Mouse (Mus musculus): ENCODE measurements around the gene Entpd2.
"Not testable (repeated sequence)": the region's sequence is repeated elsewhere in the genome, so short reads cannot be mapped to it uniquely, and the experiment has no call there.

Entpd2 gene

DNA sequence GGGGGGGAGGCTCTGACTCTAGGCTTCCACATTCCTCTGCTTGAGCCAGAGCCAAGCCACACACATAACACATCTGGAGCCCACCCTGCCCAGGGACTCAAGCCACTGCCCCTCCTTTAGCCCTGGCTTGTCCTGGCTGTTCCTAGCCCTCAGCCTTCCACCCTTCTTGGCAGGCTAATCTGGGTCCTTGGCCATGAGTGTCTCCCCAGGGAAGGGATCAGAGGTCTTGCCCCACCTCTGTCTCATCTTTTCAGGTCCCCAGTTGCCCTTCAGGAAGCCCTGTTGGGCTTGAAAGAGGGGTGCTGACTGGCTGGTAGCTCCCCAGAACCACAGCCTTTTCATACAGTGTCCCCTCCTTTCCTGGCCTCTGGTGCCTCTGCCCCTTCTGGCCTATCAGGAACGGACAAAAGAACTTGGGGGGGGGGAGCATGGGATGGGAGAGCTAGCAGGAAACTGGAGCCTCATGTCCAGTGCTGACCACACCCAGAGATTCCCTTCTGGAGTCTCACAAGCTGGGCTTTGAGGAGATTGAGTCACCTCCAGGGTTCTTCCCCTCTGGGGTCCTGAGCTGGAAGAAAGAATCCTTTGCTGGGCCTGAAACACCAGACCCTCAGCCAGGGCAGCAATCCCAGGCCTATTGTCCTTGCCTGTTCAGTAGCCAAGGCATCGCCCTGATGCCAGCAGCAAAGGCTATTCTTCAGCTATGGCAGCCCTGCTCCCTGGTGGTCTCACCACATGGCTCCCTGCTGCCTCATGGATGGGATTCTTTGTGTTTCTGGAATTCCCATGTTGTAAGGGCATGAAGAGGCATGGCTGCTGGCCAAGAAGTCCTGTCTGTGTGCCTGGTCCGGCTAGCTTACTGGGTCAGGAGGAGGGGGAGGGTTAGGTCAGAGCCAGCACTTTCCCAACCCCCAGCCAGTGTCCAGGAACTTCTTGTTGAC is 1.1 kb upstream of the Entpd2 start:
- peak in 1 of 2 experiments; percentile 37 for DNase-seq (ENCODE audit: low spot score in 2 of 2)

DNA sequence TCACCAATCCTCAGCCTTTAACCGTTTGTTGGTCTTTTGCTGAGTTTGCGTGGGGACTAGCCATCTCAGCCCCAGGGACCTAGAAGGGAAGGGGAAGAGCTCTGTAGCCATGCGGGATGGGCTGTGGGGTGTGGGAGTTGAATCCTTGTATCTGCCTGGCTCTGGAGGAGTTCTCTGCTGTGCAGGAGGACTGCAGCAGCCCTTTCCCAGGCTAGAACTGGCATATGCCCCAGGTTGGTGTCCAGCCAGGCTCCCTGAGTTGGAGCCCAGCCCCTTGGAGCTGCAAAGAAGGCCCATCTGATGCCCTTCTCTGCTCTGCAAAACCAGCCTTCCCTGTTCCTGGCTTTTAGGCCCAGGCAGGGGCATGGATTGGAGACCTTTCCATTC is 916 bp downstream of the Entpd2 start:
- DNase-seq (ENCODE audit: low spot score in 2 of 2): peak in 1 of 2 experiments; percentile 27

DNA sequence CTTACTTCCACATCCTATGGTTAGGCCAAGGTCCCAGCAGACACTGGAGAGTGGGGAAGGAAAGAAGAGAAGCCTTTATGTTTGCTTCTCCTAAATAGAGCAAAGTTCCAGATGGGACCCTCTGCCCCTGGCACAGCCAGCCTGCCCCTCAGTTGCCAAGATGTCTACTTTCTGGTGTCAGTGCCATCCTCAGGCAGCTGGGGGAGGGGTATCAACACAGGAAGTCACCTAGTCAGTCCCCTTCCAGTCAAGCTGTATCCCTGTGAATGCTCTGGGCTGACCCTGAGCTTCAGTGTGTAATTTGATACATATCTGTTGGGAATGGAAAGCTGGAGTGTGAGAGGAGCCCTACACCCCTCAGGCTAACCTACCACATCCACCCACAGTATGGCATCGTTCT is 1.3 kb downstream of the Entpd2 start:
- no peak for DNase-seq (ENCODE audit: low spot score in 2 of 2)

DNA sequence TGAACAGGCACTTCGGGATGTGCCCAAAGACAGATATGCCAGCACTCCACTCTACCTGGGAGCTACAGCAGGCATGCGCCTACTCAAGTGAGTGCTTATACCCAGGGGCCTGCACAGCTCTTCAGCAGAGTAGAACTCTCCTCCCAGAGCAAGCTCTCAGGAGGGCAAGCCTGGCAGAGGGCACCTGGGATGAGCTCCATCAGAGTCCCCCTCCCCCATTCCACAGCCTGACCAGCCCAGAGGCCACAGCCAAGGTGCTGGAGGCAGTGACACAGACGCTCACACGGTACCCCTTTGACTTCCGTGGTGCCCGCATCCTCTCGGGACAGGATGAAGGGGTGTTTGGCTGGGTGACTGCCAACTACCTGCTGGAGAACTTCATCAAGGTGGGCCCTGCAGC is 2.4 kb downstream of the Entpd2 start:
- DNase-seq (ENCODE audit: low spot score in 2 of 2): no peak

DNA sequence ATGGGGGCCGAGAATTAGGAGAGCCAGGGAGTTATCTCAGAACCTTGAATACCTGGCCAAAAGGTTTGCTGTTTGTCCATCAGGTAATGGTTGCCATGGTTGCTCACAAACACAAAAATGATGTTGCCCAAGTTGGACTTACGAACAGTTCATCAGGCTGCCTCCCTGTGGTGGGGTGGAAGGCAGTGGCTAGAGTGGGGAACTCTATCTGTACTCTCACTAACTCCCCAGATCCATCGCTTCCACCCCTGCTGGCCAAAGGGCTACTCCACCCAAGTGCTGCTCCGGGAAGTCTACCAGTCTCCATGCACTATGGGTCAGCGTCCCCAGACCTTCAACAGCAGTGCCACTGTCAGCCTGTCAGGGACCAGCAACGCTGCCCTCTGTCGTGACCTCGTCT is 3.4 kb downstream of the Entpd2 start, which contains the start of gene Npdc1:
Gene Npdc1 (plus strand): TSS at position 301 of the 400 bp plus-strand sequence.
- no peak for DNase-seq (ENCODE audit: low spot score in 2 of 2)

DNA sequence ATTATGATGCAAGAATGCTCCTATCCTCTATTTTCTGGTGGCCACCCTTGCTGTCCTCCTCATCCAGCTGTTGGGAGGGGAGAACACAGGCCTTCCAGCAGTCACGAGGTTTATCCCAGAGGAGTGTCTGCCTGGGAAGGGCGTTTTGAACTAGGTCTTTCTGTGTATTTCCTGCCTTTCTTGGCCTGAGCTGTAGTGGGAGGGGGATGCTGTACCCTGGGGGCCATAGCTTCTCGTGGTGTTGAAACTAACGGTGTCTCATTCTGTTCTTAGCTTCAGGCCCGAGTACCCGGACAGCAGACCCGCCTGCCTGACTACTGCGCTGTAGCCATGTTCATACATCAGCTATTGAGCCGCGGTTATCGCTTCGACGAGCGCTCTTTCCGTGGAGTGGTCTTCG is 4.6 kb downstream of the Entpd2 start:
- DNase-seq (ENCODE audit: low spot score in 2 of 2): no peak

DNA sequence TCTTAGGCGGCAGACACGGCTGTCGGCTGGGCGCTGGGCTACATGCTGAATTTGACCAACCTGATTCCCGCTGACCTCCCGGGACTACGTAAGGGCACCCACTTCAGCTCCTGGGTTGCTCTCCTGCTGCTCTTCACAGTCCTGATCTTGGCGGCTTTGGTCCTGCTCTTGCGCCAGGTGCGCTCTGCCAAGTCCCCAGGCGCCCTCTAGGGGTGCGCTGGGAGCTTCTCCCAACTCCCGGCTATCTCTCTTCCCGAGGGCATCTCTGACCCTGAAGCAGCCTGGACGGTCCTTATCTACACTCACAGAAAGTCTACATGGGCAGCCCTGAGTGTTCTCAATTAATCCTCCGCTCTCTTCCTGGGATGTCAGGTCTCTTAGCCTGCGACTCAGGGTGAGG is 5.1 kb downstream of the Entpd2 start:
- DNase-seq (ENCODE audit: low spot score in 2 of 2): no peak

DNA sequence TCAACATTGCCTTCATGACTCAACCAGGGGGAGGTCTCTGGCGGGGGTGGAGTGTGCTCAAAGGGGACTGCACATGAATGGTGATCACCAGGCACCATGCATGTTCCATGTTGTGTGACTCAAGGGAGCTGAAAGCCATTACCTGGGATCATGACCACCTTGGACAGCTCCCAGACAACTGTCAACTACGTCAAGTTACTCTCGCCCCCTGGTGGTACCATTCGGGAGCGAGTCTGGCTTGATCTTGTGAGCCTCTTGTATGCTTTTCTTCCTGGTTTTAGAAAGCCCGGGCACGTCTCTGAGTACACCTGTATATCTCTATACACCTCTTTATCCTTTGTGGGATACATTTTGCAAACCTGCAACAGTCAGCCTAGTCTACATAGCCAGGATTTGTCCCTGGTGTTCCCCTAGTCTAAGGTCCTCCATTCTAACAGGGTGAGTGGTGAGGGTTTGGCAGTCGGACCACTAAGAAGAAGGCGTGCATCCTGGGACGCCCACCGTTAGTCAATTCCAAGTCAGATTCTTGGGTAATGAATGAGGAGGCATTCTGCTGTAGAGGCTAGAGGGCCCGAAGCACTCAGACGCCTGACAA is 6.8 kb downstream of the Entpd2 start:
- DNase-seq (ENCODE audit: low spot score in 2 of 2): peak in 1 of 2 experiments; percentile 78

DNA sequence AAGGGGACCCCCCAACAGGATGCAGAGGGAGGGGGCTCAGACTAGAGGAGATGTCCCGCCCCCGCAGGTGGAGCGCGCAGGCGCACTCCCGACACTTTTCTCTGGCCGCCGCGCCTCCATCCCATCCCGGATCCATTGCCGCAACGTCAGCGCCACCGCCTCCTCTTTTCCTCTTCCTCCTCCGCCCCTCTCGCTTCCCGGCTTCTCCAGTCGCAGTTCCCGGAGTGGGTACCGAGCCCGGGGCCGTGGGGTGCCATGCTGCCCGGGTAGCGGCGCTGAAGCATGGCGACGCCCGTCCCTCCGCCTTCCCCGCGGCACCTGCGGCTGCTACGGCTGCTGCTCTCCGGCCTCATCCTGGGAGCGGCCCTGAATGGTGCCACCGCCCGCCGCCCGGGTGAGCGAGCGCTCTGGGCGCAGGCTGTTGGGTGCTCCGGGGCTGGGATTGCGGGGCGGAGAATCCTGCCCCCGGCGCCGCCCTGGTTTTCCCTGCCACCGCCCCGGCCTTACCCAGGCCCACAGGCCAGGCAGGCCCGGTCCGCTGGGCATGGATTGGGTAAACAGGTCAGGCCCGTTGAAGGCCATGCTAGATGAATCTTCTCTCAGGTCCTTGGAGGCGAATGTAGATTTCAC is 7.4 kb downstream of the Entpd2 start:
- DNase-seq (ENCODE audit: low spot score in 2 of 2): peak; percentile 80 to 93

DNA sequence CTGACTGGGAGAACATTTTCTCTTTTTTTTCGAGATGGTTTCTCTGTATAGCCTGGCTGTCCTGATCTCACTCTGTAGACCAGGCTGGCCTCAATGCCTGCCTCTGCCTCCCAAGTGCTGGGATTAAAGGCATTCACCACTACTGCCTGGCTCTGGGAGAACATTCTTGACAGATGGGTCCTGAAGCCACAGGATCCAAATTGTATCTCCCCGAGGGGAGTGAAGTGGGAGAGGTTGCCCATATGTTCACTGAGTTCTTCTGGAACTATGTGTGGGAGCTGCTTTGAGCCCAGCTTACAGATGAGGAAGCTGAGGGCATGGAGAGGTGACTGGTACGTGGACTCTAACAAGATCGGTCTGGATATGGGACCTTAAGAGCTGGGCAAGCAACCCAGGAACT is 8.3 kb downstream of the Entpd2 start:
- DNase-seq (ENCODE audit: low spot score in 2 of 2): no peak

DNA sequence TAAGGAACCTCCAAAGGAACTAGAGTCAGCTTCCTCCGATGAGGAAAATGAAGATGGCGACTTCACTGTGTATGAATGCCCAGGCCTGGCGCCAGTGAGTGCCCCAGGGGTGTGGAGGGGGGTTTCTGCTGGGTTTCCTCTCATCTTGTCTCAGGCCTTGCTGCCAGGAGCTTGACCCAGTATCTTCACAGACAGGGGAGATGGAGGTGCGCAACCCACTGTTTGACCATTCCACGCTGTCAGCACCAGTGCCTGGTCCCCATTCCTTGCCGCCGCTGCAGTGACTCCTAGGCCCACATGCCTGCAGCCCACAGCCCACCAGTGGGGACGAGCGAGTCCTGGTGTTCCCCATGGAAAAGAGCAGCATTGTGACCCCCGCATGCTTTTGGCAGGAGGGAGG is 13.2 kb downstream of the Entpd2 start:
- DNase-seq (ENCODE audit: low spot score in 2 of 2): no peak

DNA sequence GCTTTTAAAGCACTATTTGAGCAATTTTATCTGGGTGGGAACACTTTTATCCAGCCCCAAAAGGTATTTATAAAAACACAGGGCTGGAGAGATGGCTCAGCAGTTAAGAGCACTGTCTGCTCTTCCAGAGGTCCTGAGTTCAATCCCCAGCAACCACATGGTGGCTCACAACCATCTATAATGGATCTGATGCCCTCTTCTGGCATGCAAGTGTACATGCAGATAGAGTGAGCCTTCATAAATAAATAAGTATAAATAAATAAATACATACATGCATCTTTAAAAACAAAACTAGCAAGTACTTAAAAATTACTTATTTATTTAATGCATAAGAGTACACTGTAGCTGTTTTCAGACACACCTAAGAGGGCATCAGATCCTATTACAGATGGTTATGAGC is 17.8 kb downstream of the Entpd2 start:
- DNase-seq (ENCODE audit: low spot score in 2 of 2): not testable (repeated sequence)

DNA sequence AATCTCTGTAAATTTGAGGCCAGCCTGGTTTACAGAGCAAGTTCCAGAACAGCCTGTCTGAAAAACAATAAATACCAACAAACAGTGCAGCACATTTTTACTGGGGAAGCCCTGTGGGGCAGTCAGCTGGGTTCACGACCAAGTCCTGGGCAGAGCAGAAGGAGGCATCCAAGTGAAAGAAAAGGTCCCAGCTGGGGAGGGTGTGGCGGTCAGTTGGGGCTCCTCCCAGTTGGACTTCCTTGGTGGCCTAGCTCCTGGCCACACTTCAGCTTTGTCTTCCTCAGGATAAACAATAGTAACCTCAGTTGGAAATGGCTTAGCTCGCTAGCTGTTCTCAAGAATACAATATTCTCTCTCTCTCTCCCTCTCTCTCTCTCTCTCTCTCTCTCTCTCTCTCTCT is 21.8 kb downstream of the Entpd2 start:
- DNase-seq (ENCODE audit: low spot score in 2 of 2): no peak

DNA sequence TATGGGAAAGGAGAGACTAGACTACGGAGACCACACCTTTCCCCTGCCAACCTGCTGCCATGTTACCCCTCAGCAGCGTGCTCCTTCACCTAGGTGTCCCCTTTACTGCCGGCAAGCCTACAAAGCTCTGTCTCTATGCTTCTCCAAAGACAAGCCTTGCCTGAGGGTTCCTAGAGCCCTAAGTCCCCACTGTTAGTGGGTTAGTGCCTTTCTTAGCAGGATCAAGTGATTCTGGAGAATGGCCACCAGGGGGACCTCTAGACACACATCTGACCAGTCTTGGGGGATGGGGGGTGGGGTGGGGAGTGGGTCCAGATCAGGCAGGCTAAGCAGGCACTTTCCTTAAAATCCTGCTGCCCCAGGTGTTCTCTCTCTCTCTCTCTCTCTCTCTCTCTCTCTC is 26.2 kb downstream of the Entpd2 start:
- DNase-seq (ENCODE audit: low spot score in 2 of 2): no peak

DNA sequence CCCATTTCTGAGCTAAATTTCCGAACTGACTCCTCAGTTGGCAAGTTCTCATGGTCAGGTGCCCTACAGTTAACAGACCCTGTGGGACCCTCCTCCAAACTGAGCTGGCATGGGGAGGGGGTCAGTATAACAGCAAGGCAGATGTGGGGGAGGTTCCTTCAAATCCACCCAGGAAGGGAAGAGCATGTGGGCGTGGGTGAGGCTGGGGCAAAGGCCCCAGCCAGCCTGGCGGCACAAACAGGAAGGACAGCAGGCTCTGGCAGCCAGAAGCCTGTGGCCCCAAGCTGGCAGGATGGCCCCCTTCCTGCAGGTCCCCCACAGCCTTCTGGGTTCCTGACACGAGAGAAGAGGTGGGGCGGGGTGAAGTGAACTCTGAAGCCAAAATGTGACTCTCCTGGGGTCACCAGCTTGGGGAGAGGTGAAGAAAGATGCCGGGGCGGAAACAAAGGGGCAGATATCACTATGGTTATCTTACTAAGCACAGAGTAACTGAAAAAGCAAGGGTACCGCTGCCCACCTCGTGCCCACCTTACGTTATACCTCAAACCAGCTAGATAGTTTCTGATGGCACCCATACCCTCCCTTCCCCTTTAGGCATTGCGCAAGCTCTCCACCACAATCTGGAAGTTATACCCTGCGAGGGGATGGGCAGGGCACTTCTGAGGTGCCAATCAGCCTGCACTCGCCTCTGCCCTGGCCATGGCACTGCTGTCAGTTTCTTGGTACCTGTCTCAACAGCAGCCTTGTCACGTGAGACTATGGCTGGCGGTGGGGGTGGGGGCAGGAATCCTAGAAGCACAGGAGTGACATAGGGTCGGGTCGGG is 27.1 kb downstream of the Entpd2 start, which contains the start of gene Fut7:
Gene Fut7 (plus strand): TSS at position 681 of the 824 bp plus-strand sequence.
- no peak for DNase-seq (ENCODE audit: low spot score in 2 of 2)

DNA sequence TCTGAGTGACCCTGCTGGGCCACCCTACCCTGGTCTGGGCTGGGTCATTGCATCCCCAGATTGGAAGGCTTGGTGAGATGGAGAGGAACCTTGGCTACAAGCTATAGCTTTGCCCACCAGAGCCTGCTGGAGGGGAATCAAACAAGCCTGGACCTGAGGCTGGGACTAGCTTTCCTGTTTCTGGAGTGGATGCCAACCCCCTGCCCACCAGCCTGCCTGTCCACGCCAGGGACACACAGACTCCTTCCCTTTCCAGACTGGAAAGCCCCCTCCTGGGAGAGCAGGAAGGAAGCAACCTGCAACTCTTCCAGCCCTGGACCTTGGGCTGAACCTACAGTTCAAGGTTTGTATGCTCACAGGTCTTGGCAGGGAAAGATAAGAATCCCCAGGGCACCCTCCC is 28.0 kb downstream of the Entpd2 start:
- DNase-seq (ENCODE audit: low spot score in 2 of 2): no peak

DNA sequence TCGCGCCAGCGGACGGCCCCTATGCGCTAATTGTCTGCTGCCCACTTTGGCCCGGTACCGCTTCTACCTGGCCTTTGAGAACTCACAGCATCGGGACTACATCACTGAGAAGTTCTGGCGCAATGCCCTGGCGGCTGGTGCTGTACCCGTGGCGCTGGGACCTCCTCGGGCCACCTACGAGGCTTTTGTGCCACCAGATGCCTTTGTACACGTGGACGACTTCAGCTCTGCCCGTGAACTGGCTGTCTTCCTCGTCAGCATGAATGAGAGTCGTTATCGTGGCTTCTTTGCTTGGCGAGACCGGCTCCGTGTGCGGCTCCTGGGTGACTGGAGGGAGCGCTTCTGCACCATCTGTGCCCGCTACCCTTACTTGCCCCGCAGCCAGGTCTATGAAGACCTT is 29.8 kb downstream of the Entpd2 start:
- DNase-seq (ENCODE audit: low spot score in 2 of 2): no peak

DNA sequence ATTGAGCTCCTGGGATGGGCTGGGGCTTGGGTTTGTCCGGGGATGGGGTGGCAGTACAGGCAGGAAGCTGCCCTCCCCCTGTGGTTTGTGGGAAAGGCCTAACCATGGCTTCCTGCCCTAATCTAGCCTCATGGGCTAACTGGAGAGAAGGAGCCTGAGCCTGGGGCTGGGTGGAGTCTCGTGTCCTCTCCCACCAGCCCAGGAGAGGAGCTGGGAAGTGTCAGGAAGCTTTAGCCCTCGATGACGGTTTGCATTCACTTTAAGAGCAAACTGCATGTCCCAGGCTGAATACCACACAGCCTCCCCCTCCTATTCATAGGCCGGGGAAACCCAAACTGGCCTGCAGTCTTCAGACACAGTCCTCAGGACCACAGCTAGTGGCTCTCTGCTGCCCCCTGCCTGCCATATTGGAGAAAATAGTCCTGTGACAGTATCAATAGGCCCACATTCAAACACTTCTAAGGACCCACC is 31.1 kb downstream of the Entpd2 start:
- DNase-seq (ENCODE audit: low spot score in 2 of 2): peak in 1 of 2 experiments; percentile 71

DNA sequence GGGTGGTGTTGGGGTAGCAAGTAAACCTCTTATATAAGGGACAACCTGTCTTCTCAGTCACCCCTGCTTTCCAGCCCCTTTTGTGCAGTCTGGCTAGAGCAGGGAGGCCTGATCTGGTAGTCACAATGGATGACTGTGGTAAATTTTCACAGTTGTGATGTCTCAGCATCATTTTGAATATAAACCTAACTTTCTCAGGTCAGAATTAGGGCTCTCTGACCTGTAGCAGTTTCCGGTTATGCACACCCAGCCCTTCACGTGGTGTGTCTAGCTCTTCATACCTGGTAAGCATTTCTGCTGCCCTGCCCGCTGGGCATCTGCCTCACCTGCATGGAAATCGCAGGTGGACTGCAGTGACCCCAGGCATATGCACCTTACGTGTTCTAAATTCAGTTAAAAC is 31.6 kb downstream of the Entpd2 start:
- no peak for DNase-seq (ENCODE audit: low spot score in 2 of 2)

DNA sequence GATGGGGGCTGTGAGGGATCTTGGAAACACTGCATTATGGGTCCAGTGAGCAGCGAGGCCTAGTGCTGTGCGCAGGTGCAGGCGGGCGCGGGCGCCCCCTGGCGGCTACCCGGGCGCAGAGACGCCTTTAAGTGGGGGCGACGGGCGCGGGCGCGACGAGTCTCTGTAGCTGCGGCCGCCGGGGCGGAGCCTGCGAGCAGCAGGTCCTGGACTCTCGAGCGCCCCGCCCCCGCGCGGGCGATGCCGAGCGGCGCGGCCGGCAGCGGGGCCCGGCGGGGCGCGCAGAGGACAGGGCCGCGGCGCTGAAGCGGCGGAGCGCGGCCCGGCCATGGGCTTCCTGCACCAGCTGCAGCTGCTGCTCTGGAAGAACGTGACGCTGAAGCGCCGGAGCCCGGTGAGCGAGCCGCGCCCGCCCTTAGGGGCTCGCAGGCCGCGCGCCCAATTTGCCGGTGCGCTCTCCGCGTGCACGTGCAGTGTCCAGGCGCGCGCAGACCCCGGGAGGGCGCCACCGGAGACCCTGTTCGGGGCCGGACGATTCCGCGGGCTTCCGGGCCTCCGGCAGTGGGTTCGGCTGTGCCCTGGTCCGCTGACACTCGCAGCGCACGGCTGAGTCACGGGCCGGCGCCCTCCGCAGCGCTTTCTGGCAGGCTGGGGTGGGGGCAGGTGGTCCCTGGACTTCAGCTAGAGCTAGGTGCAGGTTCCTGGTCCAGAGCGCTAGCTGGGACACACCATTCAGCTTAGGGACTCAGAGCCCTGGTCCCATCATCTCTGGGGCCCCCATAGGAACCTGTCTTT is 33.0 kb downstream of the Entpd2 start, which contains the start of gene Abca2:
Gene Abca2 (plus strand): TSS at position 262 of the 795 bp plus-strand sequence.
- DNase-seq (ENCODE audit: low spot score in 2 of 2): peak; percentile 93 to 98

Data from left cerebral cortex, adult 9 months (tissue).